Mouse (Mus musculus): ENCODE results near the gene Cacna1c. TPM values are rescaled to one million over a fixed set of nuclear protein-coding genes. Genes with fewer than 3 reads are reported as not detected.

Gene Cacna1c
- polyA plus RNA-seq, 2 experiments: 8.9 to 29.0 TPM

- H3K4me2 ChIP-seq (replicated peaks; ENCODE audit: low read depth, low read length, severe bottlenecking): peak within 1 kb of the TSS; percentile 74
- no peaks in the 10 kb centered on the region for H3K27me3 ChIP-seq (ENCODE audit: control insufficient read depth, insufficient read depth, low read length)
- peak; percentile 52; the same call in 1 of the 2 replicates for TF ChIP-seq POLR2A (IDR thresholded peaks at IDR 0.05; ENCODE audit: borderline replicate concordance, extremely low read depth, insufficient read depth, insufficient read length)
- no peaks in the 10 kb centered on the region for H3K9me3 ChIP-seq (ENCODE audit: control insufficient read depth, low read length)
- H3K9ac ChIP-seq (ENCODE audit: low read depth, low read length, severe bottlenecking): peak within 1 kb of the TSS; percentile 84
- H3K4me3 ChIP-seq (replicated peaks; ENCODE audit: low read length): peak within 1 kb of the TSS; percentile 69
- peaks cover 16% of the 10 kb centered on the region for H3K4me1 ChIP-seq (ENCODE audit: control insufficient read depth, insufficient read depth, low read length)
- DNase-seq (ENCODE audit: low spot score): peak; percentile 92
- H3K27ac ChIP-seq (replicated peaks; ENCODE audit: low read depth, low read length): peak within 1 kb of the TSS; percentile 75
- peaks cover 20% of the 10 kb centered on the region for H3K36me3 ChIP-seq (ENCODE audit: control insufficient read depth, insufficient read depth, low read length)
- ATAC-seq (ENCODE audit: low FRiP score, low read depth): peak; percentile 96
- WGBS: 5% methylated on average over 54 of the region's 54 CpGs
Measured at GRCm38 (mm10) chr6:118561745-118562609, 634.2 kb downstream of the Cacna1c start, which contains the start of gene Ankrd26. TSS of gene Ankrd26 (minus strand) at chr6:118562226.

- H3K4me3 ChIP-seq (replicated peaks; ENCODE audit: low read length): peak overlapping the region; percentile 69
- peaks cover 16% of the 10 kb centered on the region for H3K4me1 ChIP-seq (ENCODE audit: control insufficient read depth, insufficient read depth, low read length)
- no peaks in the 10 kb centered on the region for H3K27me3 ChIP-seq (ENCODE audit: control insufficient read depth, insufficient read depth, low read length)
- no peaks in the 10 kb centered on the region for H3K9me3 ChIP-seq (ENCODE audit: control insufficient read depth, low read length)
- ATAC-seq (ENCODE audit: low FRiP score, low read depth): no peak
- peak overlapping the region; percentile 74 for H3K4me2 ChIP-seq (replicated peaks; ENCODE audit: low read depth, low read length, severe bottlenecking)
- peaks cover 27% of the 10 kb centered on the region for H3K36me3 ChIP-seq (ENCODE audit: control insufficient read depth, insufficient read depth, low read length)
- H3K9ac ChIP-seq (ENCODE audit: low read depth, low read length, severe bottlenecking): peak overlapping the region; percentile 84
- 77% methylated on average over 8 of the region's 8 CpGs for WGBS
- no peak for TF ChIP-seq POLR2A (IDR thresholded peaks at IDR 0.05; ENCODE audit: borderline replicate concordance, extremely low read depth, insufficient read depth, insufficient read length)
- 0 out of 2 replicates have a peak overlapping the region, but pooled peaks have one; percentile 75 for H3K27ac ChIP-seq (replicated peaks; ENCODE audit: low read depth, low read length)
- no peak for DNase-seq (ENCODE audit: low spot score)
Measured at GRCm38 (mm10) chr6:118561225-118561624, 635.0 kb downstream of the Cacna1c start.

GRCm38 (mm10) chr6:118538627-118539026 lies 657.6 kb downstream of the Cacna1c start:
- Histone ChIP-seq H3K27me3 (ENCODE audit: control insufficient read depth, insufficient read depth, low read length) (no peaks in the 10 kb centered on the region), H3K4me2 (replicated peaks; ENCODE audit: low read depth, low read length, severe bottlenecking) (no peak overlapping the region), H3K4me1 (ENCODE audit: control insufficient read depth, insufficient read depth, low read length) (no peaks in the 10 kb centered on the region), H3K9ac (ENCODE audit: low read depth, low read length, severe bottlenecking) (no peak overlapping the region), H3K27ac (replicated peaks; ENCODE audit: low read depth, low read length) (no peak overlapping the region), H3K9me3 (ENCODE audit: control insufficient read depth, low read length) (no peaks in the 10 kb centered on the region), H3K36me3 (ENCODE audit: control insufficient read depth, insufficient read depth, low read length) (peaks cover 67% of the 10 kb centered on the region), H3K4me3 (replicated peaks; ENCODE audit: low read length) (no peak overlapping the region)
- DNase-seq (ENCODE audit: low spot score) (no peak), ATAC-seq (ENCODE audit: low FRiP score, low read depth) (no peak)
- 90% methylated on average over 4 of the region's 4 CpGs for WGBS
- no peak for TF ChIP-seq POLR2A (IDR thresholded peaks at IDR 0.05; ENCODE audit: borderline replicate concordance, extremely low read depth, insufficient read depth, insufficient read length)

Other genes with a start within 250 kb of the Cacna1c start
- 22.3 and 26.9 TPM in 2 replicates for gene Dcp1b, start 21.2 kb downstream of the Cacna1c start, polyA plus RNA-seq (2012; rRNA removed)
- gene Dcp1b, start 21.2 kb downstream of the Cacna1c start, polyA plus RNA-seq (2014; fragmentation: Nextera tagmentation; extraction: Ambion mirVana): 8.9 and 9.0 TPM in 2 replicates
- 0.08 TPM in 1 of 2 replicates, not detected in the other for gene Cacna2d4, start 40.1 kb upstream of the Cacna1c start, polyA plus RNA-seq (2012; rRNA removed)
- gene Cacna2d4, start 40.1 kb upstream of the Cacna1c start, polyA plus RNA-seq (2014; fragmentation: Nextera tagmentation; extraction: Ambion mirVana): not detected in 2 replicates
- gene Lrtm2, start 134.3 kb upstream of the Cacna1c start, polyA plus RNA-seq (2012; rRNA removed): 0.05 and 0.09 TPM in 2 replicates
- gene Lrtm2, start 134.3 kb upstream of the Cacna1c start, polyA plus RNA-seq (2014; fragmentation: Nextera tagmentation; extraction: Ambion mirVana): not detected in 2 replicates
- gene Adipor2, start 221.3 kb upstream of the Cacna1c start, polyA plus RNA-seq (2012; rRNA removed): 35.5 and 38.7 TPM in 2 replicates
- 26.2 and 28.1 TPM in 2 replicates for gene Adipor2, start 221.3 kb upstream of the Cacna1c start, polyA plus RNA-seq (2014; fragmentation: Nextera tagmentation; extraction: Ambion mirVana)

All from limb, embryonic 14.5 days (tissue).